Mouse (Mus musculus) telencephalon, adult 2 months (tissue): ENCODE results near the gene Cbx5.

ENCODE experiments used
- DNase-seq: peaks from one replicate; pipeline ENCODE4 v3.0.0-alpha.2; 2011; ENCODE audit warnings: low read depth, low spot score

Cbx5 gene

DNA sequence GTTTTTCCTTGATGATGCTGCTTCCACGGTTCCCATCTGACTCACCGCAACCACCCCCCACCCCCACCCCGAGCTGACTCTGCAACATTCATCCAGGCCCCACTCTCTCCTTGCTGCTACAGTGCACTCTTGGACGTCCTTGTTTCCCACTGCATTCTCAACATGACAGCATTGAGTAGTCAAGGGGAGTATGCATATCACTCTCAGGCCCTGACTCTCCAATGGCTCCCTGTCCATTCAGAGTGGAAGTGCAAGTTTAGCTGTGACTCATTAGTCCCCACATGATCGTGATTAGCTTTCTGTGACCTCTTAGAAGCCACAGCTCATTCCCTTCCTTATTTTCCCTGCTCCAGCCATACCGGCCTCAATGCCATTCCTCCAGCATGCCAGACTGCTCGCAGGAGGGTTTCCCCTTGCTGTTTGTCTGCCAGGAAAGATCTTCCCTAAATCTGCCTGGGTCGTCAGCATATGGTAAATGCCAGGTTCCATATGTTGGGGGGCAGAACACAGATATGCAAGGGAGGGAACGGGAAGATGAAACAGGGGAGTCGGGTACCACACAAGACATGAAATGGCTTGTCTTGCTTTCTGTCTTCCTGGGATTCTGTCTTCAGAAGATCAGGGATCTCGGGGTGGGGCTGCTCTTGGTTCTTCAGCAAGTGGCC is 93.8 kb downstream of the Cbx5 start:
- DNase-seq = no peak

DNA sequence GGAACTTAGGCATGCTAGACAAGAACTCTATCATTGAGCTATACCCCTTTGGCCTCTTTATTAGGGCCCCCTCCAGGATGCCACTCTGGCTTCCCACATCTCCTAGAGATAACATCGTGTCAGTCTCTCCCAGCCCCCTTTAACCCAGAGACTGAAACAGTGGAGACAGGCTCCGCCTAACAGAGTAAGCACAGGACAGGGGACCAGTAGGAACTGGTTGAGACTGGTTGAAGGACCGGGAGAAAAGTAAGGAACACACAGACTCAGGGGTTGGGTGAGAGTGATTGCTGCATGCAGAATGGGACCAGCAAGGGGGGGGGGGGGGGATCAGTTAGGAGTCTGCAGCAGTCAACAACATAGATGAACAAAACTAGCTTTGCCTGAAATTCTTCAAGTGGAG is 95.4 kb downstream of the Cbx5 start:
- no peak for DNase-seq
